Mouse (Mus musculus) megakaryocyte, embryonic 14.5 days (primary cell): Measurements from ENCODE around the gene Lmf2.

Source experiments
- FLI1 ChIP-seq: IDR thresholded peaks from 2 replicates; pipeline ENCODE4 v1.6.1; 2012; ENCODE audit warnings: low read length, inconsistent platforms, mixed read lengths
- GATA1 ChIP-seq: IDR thresholded peaks from 3 replicates; pipeline ENCODE4 v1.6.1; 2012; ENCODE audit warnings: mixed read lengths, low read length, inconsistent platforms, borderline replicate concordance

DNA sequence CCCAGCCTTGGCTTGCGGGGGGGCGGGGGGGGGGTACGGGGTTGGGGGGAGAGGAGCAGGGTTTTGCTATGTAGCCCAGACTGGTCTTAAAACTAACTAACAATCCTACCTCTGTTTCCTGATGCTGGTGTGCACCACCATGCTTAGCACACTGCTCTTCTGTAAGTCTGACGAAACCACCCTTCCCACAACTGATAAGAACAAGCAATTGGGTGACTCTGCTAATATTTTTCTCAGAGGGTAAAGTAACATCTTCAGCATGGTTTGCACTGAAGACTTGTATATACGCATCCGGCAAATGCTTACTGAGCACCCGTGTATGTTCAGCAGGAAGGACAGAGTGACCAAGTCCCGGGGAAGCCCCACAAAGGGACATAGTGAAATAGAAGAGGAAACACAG, 34.2 kb downstream of the Lmf2 start:
- TF ChIP-seq GATA1 = peak; percentile 84; the same call in 2 of the 3 replicates
- no peak for TF ChIP-seq FLI1
